7 mouse cellular contexts compared by ENCODE assay signal in the genomic region with DNA sequence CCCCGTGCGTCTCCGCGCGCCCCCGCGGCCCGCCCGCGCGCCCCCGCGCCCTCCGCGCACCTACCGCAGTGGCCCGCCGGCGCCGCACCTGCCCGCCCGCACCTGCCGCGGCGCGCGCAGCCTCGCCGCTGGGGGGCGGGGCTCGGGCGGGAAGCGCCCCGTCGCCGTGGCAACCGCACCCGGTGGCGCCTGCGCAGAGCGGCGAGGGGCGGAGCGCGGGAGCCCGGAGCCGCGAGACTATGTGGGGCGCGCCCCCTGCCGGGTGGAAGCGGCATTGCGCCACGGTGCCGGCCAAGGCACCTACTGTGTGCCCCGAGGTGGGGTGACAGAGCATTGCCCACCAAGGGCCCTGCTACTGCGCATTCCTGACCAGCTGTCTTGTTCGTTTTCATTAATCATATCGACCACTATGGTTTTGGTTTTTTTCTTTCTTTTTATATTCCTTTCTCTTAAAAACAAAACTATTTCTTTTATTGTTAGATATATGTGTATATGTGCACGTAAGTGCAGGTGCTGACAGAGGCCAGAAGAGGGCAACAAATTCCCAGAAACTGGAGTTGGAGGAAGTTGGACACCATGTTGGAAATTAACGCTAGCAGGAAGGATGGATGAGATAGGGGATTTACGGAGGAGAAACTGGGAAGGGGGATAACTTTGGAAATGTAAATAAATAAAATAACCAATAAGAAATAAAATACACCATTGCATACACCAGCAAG. TPM values are rescaled to one million over a fixed set of nuclear protein-coding genes. Genes with fewer than 3 reads are reported as not detected.
DNase-seq lines count a peak whose midpoint lies in the region; ATAC-seq and TF ChIP-seq lines count a peak whose summit lies in the region.

2900026A02Rik (minus strand) TSS at position 90 of the 719 bp plus-strand sequence.

- peak within 1 kb of the TSS; percentile 27 for H3K4me3 ChIP-seq in bone marrow, adult 2 months (replicated peaks; ENCODE audit: control insufficient read depth, low read depth, low read length)
- peak within 1 kb of the TSS; percentile 56 for H3K4me3 ChIP-seq in limb, embryonic 11.5 days (ENCODE audit: low read depth, low read length)
- H3K4me3 ChIP-seq in midbrain, embryonic 11.5 days (ENCODE audit: low read depth, low read length), result peak within 1 kb of the TSS; percentile 73
- H3K4me3 ChIP-seq in spleen, adult 2 months (ENCODE audit: extremely low read depth, insufficient read depth, insufficient read length), result peak within 1 kb of the TSS; percentile 43; the same call in 1 of the 2 replicates

- ATAC-seq in limb, embryonic 11.5 days (ENCODE audit: insufficient number of reproducible peaks, low FRiP score, low TSS enrichment, low read depth), result no peak
- peak; percentile 47 for ATAC-seq in midbrain, embryonic 11.5 days (ENCODE audit: low FRiP score)

- H3K4me2 ChIP-seq in limb, embryonic 11.5 days (ENCODE audit: low read depth, severe bottlenecking), result peak within 1 kb of the TSS; percentile 96
- peak within 1 kb of the TSS; percentile 95 for H3K4me2 ChIP-seq in midbrain, embryonic 11.5 days

- H3K27ac ChIP-seq in bone marrow, adult 2 months (ENCODE audit: control insufficient read depth, insufficient read depth, low read depth, low read length, poor library complexity), result no peak within 1 kb of the TSS; the same call in 1 of the 2 replicates
- H3K27ac ChIP-seq in limb, embryonic 11.5 days (replicated peaks; ENCODE audit: low read depth, low read length), result no peak within 1 kb of the TSS; the same call in 1 of the 2 replicates
- H3K27ac ChIP-seq in midbrain, embryonic 11.5 days (ENCODE audit: low read depth, low read length), result no peak within 1 kb of the TSS
- H3K27ac ChIP-seq in spleen, adult 2 months (ENCODE audit: insufficient read depth, low read length), result no peak within 1 kb of the TSS

- TF ChIP-seq CTCF in bone marrow, adult 2 months (IDR thresholded peaks at IDR 0.05; ENCODE audit: control insufficient read depth, insufficient read depth, low read length), result peak; percentile 36; the same call in 1 of the 2 replicates
- peak; percentile 59 for TF ChIP-seq CTCF in spleen, adult 2 months (IDR thresholded peaks at IDR 0.05; ENCODE audit: extremely low read depth, insufficient read depth, insufficient read length, insufficient replicate concordance)

- 8% methylated on average over 58 of the region's 62 CpGs for WGBS in bone marrow, adult 2 months
- 12% methylated on average over 35 of the region's 62 CpGs for WGBS in limb, embryonic 11.5 days
- WGBS in midbrain, embryonic 11.5 days, result 10% methylated on average over 47 of the region's 62 CpGs
- WGBS in spleen, adult 2 months, result 13% methylated on average over 39 of the region's 62 CpGs

- TF ChIP-seq POLR2A in bone marrow, adult 2 months (IDR thresholded peaks at IDR 0.05; ENCODE audit: borderline replicate concordance, control insufficient read depth, low read depth, low read length), result no peak
- no peak for TF ChIP-seq POLR2A in spleen, adult 2 months (IDR thresholded peaks at IDR 0.05; ENCODE audit: low read depth, low read length)

- H3K9ac ChIP-seq in limb, embryonic 11.5 days (ENCODE audit: low read length), result peak within 1 kb of the TSS; percentile 34; the same call in 1 of the 2 replicates
- H3K9ac ChIP-seq in midbrain, embryonic 11.5 days (ENCODE audit: low read length), result peak within 1 kb of the TSS; percentile 75

- DNase-seq in embryo, embryonic 9.5 days (ENCODE audit: extremely low spot score), result peak; percentile 71
- peak; percentile 81 to 89 for DNase-seq in heart, adult 18-20 months
- DNase-seq in kidney, adult 18-20 months, result peak; percentile 90
- DNase-seq in limb, embryonic 11.5 days (ENCODE audit: low spot score), result peak; percentile 73
- DNase-seq in midbrain, embryonic 11.5 days (ENCODE audit: low spot score, missing footprints), result peak; percentile 98
- peak in 1 of 2 experiments; percentile 15 for DNase-seq in spleen, adult 2 months (ENCODE audit: low read depth in 1 of 2, low spot score in 2 of 2)

- no peaks in the 10 kb centered on the region for H3K9me3 ChIP-seq in limb, embryonic 11.5 days (ENCODE audit: control insufficient read depth, low read length)
- H3K9me3 ChIP-seq in midbrain, embryonic 11.5 days (ENCODE audit: control insufficient read depth, low read length), result no peaks in the 10 kb centered on the region

- H3K27me3 ChIP-seq in limb, embryonic 11.5 days (ENCODE audit: control insufficient read depth, insufficient read depth, low read length), result peaks cover 9% of the 10 kb centered on the region
- no peaks in the 10 kb centered on the region for H3K27me3 ChIP-seq in midbrain, embryonic 11.5 days (ENCODE audit: control insufficient read depth, insufficient read depth, low read length)
- H3K27me3 ChIP-seq in spleen, adult 2 months (ENCODE audit: control insufficient read depth, insufficient read depth, low read length), result peaks cover 4% of the 10 kb centered on the region

- H3K4me1 ChIP-seq in bone marrow, adult 2 months (ENCODE audit: control insufficient read depth, insufficient read depth, low read length), result no peaks in the 10 kb centered on the region
- H3K4me1 ChIP-seq in limb, embryonic 11.5 days (ENCODE audit: control insufficient read depth, insufficient read depth, low read length), result peaks cover 7% of the 10 kb centered on the region; the same call in 1 of the 2 replicates
- peaks cover 9% of the 10 kb centered on the region for H3K4me1 ChIP-seq in midbrain, embryonic 11.5 days (ENCODE audit: control insufficient read depth, insufficient read depth, low read length)
- peaks cover 3% of the 10 kb centered on the region; the same call in 1 of the 2 replicates for H3K4me1 ChIP-seq in spleen, adult 2 months (ENCODE audit: control insufficient read depth, insufficient read depth, insufficient read length)

- no peaks in the 10 kb centered on the region for H3K36me3 ChIP-seq in limb, embryonic 11.5 days (ENCODE audit: control insufficient read depth, insufficient read depth, low read length)
- H3K36me3 ChIP-seq in midbrain, embryonic 11.5 days (ENCODE audit: control insufficient read depth, insufficient read depth, low read length), result no peaks in the 10 kb centered on the region
- no peaks in the 10 kb centered on the region for H3K36me3 ChIP-seq in spleen, adult 2 months (ENCODE audit: control insufficient read depth, insufficient read depth, low read length)

RNA-seq across cellular contexts. Expression of gene 2900026A02Rik, which starts in this region (rescaled TPM):
- polyA plus RNA-seq in bone marrow, adult 2 months (2011; ENCODE audit: insufficient read depth, insufficient read length, low replicate concordance, missing spikeins), result 1.5 and 4.1 TPM in 2 replicates
- 10 to 100 TPM; 19.2 to 21.1 TPM for total RNA-seq in heart, adult 18-20 months (2021)
- polyA plus RNA-seq in limb, embryonic 11.5 days (2014; fragmentation: Nextera tagmentation; extraction: Ambion mirVana), result 1.3 and 1.7 TPM in 2 replicates
- polyA plus RNA-seq in midbrain, embryonic 11.5 days (2014; fragmentation: Nextera tagmentation; extraction: Ambion mirVana), result 0.98 and 1.2 TPM in 2 replicates
- polyA plus RNA-seq in spleen, adult 2 months (2012; rRNA removed), result 5.1 and 6.2 TPM in 2 replicates
